Mouse (Mus musculus) embryo, embryonic 11 days (tissue): ENCODE data around the gene Cd300lf.

Experiments used
- DNase-seq: peaks from one replicate; pipeline ENCODE4 v3.0.0-alpha.2; 2015

Gene Cd300lf

GRCm38 (mm10) chr11:115133800-115134199 is at the start of gene Cd300lf:
Gene Cd300lf (minus strand): TSS chr11:115133992.
- no peak for DNase-seq

- DNase-seq: peak; percentile 82
These were observed 48.3 kb upstream of the Cd300lf start for GRCm38 (mm10) chr11:115181913-115182638.

GRCm38 (mm10) chr11:115179881-115180280 is 46.1 kb upstream of the Cd300lf start:
- DNase-seq: no peak

- no peak for DNase-seq
These were observed 45.4 kb upstream of the Cd300lf start for GRCm38 (mm10) chr11:115179191-115179590.

- DNase-seq: no peak
These were observed 45.0 kb upstream of the Cd300lf start for GRCm38 (mm10) chr11:115178766-115179165.

- DNase-seq: peak; percentile 43
These were observed 43.9 kb upstream of the Cd300lf start for GRCm38 (mm10) chr11:115177559-115178195.

- peak; percentile 40 for DNase-seq
These were observed 42.8 kb upstream of the Cd300lf start for GRCm38 (mm10) chr11:115176399-115177190.

GRCm38 (mm10) chr11:115173549-115174339 is 40.0 kb upstream of the Cd300lf start:
- DNase-seq: peak; percentile 54

- DNase-seq: peak; percentile 57
These were observed 39.1 kb upstream of the Cd300lf start for GRCm38 (mm10) chr11:115172825-115173287.

- DNase-seq: no peak
These were observed 37.3 kb upstream of the Cd300lf start for GRCm38 (mm10) chr11:115171125-115171524.

GRCm38 (mm10) chr11:115169430-115169829 is 35.6 kb upstream of the Cd300lf start:
- no peak for DNase-seq

- no peak for DNase-seq
These were observed 33.9 kb upstream of the Cd300lf start for GRCm38 (mm10) chr11:115167631-115168249.

- no peak for DNase-seq
These were observed 33.0 kb upstream of the Cd300lf start for GRCm38 (mm10) chr11:115166776-115167175.

GRCm38 (mm10) chr11:115164976-115165374 is 31.2 kb upstream of the Cd300lf start:
- peak; percentile 48 for DNase-seq

- DNase-seq: peak; percentile 61
These were observed 30.7 kb upstream of the Cd300lf start for GRCm38 (mm10) chr11:115164341-115164975.

- DNase-seq: peak; percentile 77
These were observed 29.9 kb upstream of the Cd300lf start for GRCm38 (mm10) chr11:115163568-115164150.

GRCm38 (mm10) chr11:115162832-115163480 is 29.2 kb upstream of the Cd300lf start, which contains the start of gene Slc9a3r1:
Gene Slc9a3r1 (plus strand): TSS chr11:115163341.
- peak; percentile 99 for DNase-seq

- no peak for DNase-seq
These were observed 28.4 kb upstream of the Cd300lf start for GRCm38 (mm10) chr11:115162205-115162601.

- DNase-seq: no peak
These were observed 27.9 kb upstream of the Cd300lf start for GRCm38 (mm10) chr11:115161578-115162204.
